Mouse (Mus musculus): ENCODE measurements around the gene Pip5k1a. TPM values are rescaled to one million over a fixed set of nuclear protein-coding genes. Genes with fewer than 3 reads are reported as not detected.
A peak's percentile ranks its signal among the peaks of the same experiment; 100 is the strongest.
"Not testable (repeated sequence)": the region's sequence is repeated elsewhere in the genome, so short reads cannot be mapped to it uniquely, and the experiment has no call there.

Gene Pip5k1a
- total RNA-seq, 2 experiments from 2014 or later = 22.7 to 26.2 TPM

- no peak for DNase-seq (ENCODE audit: low spot score in 2 of 2)
Observed at GRCm38 (mm10) chr3:95043251-95043650, 63.5 kb downstream of the Pip5k1a start.

DNA sequence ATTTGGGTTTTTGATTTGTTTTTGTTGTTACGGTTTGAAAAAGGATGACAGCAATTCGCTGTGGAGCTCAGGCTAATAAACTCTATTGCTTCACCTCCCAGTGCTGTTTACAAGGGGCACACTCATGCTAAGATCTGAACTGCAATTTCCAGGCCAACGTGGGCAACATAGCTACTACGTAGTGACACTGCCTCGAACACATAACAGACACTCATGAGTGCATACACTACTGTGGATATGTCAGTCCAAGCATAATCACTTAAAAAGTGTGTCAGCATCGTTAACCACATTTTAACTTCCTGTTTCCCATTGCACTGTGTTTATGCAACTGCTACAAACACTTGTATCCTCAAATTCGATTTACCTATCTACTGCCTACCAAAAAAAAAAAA lies 63.9 kb downstream of the Pip5k1a start:
- DNase-seq (ENCODE audit: low spot score in 2 of 2) = no peak

DNA sequence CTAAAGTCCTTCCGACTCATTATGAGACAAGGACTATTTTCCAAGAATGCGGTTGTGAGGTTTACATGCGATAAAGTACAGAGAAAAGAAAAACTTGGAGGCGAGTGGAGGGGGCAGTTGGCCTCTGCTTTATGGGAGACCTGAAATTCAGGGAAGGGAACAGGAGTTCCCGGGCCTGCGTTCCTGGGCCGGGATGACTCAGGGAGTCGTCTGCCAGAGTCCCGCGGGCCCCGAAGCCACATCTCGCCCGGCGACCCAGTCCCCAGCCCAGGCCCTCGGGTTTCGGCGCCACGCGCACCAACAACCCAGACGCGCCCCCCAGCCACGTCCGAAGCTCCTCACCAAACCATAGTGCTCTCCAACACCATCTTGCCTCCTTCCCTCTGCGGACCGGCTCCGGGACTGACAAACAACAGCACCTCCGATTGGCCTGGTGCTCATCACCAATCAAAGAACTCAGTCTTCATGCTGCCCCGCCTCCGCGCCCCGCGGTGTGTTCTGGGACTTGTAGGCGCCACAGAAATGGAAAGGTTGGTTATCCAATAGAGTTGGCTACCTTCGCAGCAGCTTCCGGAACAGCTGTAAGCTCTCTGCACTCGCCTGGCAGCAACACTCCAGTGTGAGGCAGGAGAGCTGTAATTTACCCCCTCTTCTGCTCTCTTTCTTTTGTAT lies 64.4 kb downstream of the Pip5k1a start, which contains the start of gene Psmd4:
Psmd4 (minus strand) TSS at position 449 of the 672 bp plus-strand sequence.
- DNase-seq (ENCODE audit: low spot score in 2 of 2) = peak; percentile 92 to 96

- no peak for DNase-seq (ENCODE audit: low spot score in 2 of 2)
Observed at GRCm38 (mm10) chr3:95041625-95042024, 65.1 kb downstream of the Pip5k1a start.

DNA sequence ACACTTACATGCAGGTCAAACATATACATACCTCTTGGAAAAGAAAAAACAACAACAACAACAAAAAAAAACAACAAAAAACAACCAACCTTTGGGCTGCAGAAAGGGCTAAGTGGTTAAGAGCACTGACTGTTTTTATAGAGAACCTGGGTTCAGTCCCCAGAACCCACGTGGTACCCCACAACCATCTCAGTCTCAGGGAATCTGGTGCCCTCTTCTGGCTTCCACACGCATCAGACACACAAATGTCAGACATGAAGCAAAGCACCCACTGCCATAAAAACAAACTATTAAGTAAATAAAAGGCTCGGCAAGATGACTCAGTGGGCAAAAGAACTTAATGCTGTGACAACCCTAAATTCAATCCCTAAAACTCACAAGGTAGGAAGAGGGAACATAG lies 76.8 kb downstream of the Pip5k1a start:
- no peak for DNase-seq (ENCODE audit: low spot score in 2 of 2)

DNA sequence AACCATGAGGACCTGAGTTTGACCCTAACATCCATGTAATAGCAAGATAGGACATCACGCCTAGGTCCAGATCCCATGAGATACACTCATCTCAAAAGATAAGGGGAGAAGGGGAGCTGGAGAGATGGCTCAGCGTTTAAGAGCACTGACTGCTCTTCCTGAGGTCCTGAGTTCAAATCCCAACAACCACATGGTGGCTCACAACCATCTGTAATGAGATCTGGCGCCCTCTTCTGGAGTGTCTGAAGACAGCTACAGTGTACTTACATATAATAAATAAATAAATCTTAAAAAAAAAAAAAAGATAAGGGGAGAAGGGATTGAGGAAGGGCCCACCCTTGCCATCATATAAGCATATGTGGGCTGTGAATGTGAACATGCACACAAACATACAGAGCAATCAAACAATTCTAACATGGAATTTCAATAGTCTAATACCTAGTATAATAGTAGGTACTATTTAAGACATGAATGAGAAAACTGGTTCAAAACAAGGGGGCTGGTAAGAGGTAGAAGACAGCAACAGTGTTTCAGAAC lies 77.4 kb downstream of the Pip5k1a start:
- not testable (repeated sequence) for DNase-seq (ENCODE audit: low spot score in 2 of 2)

DNA sequence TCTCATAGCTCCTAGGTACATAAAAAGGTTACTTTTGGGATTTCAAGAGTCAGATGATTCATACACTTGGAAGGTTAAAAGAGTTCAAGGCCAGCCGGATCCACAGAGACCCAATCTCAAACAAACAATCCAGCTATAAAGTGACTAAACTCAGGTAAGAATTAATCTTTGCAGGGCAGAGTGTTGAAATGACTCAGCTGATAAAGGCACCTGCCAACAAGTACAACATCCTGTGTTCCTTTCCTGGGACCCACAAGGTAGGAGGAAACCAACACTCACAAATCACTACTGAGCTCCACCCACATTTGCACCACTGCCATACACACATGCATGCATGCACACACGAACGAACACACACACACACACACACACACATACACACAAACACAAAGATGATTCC lies 78.1 kb downstream of the Pip5k1a start:
- no peak for DNase-seq (ENCODE audit: low spot score in 2 of 2)

DNA sequence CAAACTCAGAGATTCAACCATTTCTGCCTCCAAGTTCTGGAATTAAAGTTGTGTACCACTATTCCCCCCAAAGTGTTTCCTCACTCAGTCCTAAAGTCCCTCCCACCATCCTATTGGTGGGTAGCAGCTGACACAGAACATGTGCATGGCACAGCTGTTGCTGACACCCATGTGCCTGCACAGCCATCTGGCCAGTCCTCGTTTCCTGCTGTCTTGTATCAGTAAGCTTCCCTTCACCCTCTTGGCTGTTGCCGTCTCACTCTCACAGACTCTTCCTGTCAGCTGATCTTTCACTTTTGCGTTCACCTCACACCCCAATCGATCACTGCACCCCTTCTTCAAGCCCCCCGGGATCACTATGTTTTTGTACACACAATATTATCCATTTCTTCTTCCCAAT lies 79.0 kb downstream of the Pip5k1a start:
- no peak for DNase-seq (ENCODE audit: low spot score in 2 of 2)

GRCm38 (mm10) chr3:95027057-95027645 lies 79.6 kb downstream of the Pip5k1a start:
- DNase-seq (ENCODE audit: low spot score in 2 of 2) = no peak

DNA sequence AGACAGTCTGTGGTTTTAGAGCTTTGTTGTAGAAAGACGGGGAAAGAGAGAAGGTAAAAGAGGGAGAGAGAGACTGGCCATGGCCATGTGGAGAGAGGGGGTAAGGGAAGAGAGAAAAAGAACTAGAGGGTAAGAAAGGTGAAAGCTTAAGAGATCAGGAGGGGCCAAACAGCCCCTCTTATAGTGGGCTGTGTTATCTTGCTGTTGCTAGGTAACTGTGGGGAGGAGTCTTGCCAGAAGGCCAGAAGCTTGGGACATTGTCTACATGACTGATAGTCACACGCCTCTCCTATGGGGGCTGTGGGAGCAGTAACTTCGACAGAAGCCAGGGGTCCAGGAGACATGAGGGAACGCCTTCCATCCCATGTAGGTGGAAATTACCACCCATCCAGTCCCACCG lies 81.5 kb downstream of the Pip5k1a start:
- DNase-seq (ENCODE audit: low spot score in 2 of 2) = no peak

- DNase-seq (ENCODE audit: low spot score in 2 of 2) = no peak
Observed at GRCm38 (mm10) chr3:95024551-95024950, 82.2 kb downstream of the Pip5k1a start.

DNA sequence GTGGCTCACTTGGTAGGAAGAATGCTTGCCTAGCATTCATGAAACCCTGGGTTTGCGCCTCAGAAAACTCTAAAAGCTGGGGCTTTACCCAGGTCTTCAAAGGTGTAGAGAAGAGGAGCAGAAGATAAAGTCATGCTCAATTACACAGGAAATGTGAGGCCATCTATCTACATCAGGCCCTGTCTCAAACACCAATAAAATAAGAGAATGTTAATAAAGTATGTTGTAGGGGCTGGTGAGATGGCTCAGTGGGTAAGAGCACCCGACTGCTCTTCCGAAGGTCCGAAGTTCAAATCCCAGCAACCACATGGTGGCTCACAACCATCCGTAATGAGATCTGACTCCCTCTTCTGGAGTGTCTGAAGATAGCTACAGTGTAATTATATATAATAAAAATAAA lies 85.8 kb downstream of the Pip5k1a start:
- DNase-seq (ENCODE audit: low spot score in 2 of 2) = not testable (repeated sequence)

GRCm38 (mm10) chr3:95018741-95019140 lies 88.0 kb downstream of the Pip5k1a start:
- no peak for DNase-seq (ENCODE audit: low spot score in 2 of 2)

DNA sequence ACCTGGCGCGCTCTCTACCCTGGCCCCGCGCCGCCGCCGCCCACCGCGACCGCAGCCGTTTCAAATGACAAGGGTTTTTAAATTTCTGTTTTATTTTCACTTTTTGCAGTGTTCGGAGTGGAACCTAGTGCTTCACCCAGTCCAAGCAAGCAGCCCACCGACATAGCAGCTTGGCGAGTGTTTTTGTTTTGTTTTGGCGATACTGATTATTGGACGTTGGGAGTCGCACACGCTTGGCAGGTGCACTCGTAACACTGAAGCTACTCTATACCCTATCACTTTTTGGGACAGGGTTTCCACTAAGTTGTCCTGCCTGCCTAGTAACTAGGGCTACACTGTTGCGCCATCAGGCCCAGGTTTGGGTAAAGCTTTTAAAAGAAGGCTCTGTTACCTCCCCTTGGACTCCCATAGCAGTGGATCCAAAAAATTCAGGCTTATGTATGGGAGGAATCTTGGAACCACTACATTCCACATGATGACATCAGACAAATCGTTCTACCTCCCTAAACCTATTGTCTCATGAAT lies 90.1 kb downstream of the Pip5k1a start:
- DNase-seq (ENCODE audit: low spot score in 2 of 2) = no peak

- peak; percentile 73 to 89 for DNase-seq (ENCODE audit: low spot score in 2 of 2)
Observed at GRCm38 (mm10) chr3:95015891-95016531, 90.7 kb downstream of the Pip5k1a start.

GRCm38 (mm10) chr3:95015337-95015872 lies 91.3 kb downstream of the Pip5k1a start, which contains the start of gene Zfp687:
TSS of gene Zfp687 (minus strand) at chr3:95015448.
- DNase-seq (ENCODE audit: low spot score in 2 of 2) = peak; percentile 95 to 98

GRCm38 (mm10) chr3:95014428-95015151 lies 92.1 kb downstream of the Pip5k1a start:
- peak; percentile 41 to 68 for DNase-seq (ENCODE audit: low spot score in 2 of 2)

- DNase-seq (ENCODE audit: low spot score in 2 of 2) = no peak
Observed at GRCm38 (mm10) chr3:95013699-95014427, 92.9 kb downstream of the Pip5k1a start.

- no peak for DNase-seq (ENCODE audit: low spot score in 2 of 2)
Observed at GRCm38 (mm10) chr3:95012982-95013381, 93.7 kb downstream of the Pip5k1a start.

DNA sequence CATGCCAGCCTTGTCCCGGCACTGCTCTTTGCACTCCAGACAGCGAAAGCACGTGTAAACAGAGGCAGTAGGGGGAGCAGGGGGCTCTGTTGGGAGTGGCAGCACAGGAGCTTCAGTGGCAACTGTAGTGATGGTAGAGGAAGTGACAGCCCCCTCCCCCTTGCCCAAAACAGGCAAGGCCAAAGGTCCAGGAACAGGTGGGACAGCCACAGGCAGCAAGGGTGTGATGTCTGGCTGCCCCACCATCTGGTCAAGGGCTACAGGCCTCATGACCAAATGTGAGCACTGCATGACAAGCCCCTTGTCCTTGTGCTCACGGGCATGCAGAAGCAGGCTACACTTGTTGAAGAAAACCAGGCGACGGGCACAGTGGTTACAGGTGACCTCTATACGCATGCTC lies 96.3 kb downstream of the Pip5k1a start:
- DNase-seq (ENCODE audit: low spot score in 2 of 2) = no peak

All from gastrocnemius, postnatal 4 days (tissue).